Mouse (Mus musculus) ovary, postnatal 10 days (tissue): Measurements from ENCODE around the gene Scml4.

Experiments used
- DNase-seq: peaks from one replicate; pipeline ENCODE4 v3.0.0; 2022; ENCODE audit warnings: low spot score

Gene Scml4

DNA sequence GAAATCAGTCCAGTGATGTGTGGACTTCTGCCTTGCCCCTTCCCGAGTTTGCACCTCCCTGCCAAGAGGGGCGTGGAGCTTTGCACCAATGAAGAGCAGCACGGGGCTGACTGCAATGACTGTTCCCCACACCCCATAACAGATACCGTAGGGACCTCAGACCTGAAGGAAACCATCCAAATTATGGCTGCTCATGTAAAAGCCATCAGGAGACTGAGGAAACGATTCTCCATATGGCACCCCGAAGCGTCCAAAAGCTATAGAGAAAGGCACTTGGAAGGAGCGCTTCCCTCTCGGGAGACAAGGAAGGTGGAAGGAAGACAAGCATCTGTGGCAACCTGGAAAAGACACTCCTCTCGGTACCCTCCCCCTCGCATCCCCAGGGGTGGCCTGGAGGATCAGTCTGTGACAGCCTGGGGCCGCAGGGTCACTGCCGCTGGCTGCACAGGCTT lies 134.2 kb downstream of the Scml4 start:
- no peak for DNase-seq

DNA sequence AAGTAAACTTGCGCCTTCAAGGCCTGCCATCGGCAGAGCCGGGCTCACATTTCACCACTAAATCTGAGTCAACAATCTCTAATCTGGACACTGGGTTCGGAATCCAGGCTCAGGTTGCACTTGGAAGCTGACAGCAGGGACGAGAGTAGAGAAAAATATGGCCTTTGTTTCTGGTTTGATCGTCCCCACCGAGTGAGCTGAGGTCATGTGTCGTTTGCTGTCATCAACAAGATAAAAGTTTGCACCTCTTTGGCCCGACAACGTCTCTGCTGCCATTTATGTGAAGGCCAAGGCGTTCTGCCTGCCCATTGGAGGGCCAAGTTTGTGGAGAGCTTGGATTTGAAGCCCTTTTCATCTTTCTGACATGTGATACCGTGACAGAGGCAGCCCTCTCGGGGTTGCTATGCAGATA lies 135.3 kb downstream of the Scml4 start:
- DNase-seq, result no peak

DNA sequence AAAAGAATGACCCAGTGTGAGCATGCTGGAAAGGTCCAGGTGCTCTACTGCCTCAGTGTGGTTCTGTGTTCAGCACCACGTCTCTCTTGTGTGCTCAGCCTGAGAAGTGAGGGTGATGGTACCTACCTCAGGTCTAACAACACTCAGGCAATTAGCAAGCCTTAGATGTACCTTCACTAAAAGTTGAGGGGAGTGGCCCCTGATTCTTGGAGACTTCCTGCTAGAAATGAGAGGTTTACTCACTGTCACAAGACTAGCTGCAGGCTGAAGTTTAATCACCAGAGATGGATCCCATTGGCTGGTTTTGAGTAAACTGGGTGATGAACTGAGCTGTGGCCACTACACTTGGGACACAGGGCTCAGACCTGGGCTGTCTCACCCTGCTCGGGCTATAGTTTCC lies 137.1 kb downstream of the Scml4 start:
- no peak for DNase-seq

DNA sequence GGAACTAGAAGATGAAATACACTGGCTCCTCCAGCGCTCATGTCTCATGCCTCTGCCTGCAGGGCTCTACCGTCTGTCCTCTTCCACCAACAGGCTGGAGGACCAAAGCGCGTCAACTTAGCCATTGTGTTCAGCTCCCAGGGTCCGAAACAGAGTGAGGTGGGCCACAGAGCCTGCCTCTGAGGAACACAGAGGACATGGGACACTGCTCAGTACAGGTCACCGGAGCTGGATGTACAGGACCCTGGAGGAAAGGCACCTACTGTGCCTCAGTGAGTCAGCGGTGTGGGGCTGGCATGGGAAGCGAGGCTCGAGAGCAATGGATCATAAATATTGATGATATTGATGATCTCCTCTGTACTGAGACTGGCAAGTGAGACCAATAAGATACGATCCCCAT lies 139.2 kb downstream of the Scml4 start:
- no peak for DNase-seq

DNA sequence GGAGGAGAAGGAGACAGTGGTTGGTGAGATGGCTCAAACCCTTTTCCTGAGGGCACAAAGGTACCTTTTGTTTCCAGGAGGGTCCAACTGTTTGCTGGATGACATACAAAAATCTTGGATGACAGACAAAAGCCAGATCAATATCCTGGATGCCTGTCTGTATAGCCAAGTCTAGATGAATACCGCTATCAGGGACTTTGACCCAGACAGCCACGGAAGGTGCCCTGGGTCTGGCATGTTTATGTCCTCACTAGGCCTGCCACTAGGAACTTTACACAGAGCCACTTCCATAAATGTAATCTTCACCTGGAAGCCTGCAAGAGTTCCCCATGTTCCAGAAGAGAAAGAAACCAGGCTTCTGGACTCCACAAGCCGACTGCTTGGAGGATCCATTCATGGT lies 141.3 kb downstream of the Scml4 start:
- no peak for DNase-seq

DNA sequence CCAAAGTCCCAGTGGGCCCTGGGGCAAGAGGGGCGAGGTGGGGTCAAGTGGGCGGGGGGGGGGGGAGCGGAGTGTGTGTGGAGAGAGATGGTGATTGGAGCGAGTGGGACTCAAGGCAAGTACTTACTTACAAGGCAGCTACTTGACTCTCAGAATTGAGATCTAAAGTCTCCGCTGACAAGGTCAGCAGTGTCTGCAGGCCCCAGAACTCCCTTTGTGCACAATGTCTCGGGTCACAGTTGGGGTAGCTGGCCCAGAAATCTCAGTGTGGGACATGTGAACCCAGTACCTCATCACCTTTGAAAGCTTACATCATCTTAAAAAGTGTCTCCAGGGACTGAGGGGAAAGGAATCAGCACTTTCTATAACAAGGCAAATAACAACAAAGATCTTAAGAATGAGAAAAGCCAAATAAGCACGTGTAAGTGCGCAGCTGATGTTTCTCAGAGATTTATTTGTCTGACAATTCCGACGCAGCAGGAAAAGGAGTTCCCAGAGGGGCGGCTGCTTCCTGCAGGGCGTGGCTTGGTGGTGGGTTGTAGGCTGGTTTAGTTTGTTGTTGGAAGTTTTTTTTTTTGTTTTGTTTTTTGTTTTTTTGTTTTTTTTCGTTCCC lies 142.0 kb downstream of the Scml4 start:
- DNase-seq, result no peak

DNA sequence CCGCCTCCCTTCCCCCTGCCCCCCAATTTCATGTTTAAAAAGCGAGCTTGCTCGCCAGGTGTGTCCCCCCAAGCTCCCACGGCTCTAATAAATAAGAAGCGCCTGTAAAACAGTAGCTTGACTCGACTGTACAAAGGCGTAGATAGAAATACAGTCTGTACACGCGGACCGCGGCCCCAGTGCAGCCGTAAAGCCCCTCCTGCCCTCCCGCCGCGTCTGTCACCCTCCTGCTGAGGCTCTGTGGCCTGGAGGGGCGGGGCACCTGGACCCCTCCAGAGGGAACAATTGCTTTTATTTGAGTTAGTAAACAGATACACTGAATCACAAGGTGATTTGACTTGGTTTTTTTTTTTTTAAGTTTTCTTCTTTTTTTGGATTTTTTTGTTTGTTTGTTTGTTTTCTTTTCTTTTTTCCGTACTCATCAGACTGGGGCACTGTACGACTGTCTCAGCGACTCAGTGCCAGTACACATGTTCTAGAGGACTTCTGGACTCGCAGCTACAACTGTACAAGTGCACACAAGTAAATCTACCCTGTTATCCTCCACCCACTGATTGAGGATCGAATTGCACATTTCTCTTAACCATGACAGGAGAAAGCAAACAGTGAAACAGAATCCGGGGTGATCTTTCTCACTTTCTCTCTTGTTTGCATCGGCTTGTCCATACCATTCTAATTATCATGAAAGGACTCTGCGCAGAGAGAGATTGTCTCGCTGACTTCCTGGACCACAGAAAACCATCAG lies 142.7 kb downstream of the Scml4 start:
- DNase-seq, result no peak

DNA sequence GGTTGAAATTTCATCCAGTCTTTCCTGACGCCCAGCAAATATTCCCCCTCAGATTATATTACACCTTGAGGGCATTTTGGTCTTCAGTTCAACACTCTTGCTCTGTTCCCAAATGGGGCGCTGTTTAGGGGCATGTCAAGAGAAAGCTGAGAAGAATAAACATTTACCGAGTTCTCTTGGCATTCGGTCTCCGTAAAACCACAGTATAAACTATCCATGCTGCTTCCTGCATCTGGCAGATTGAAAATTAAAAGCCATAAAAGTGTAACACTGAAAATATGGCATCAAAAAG lies 143.2 kb downstream of the Scml4 start:
- DNase-seq, result no peak

DNA sequence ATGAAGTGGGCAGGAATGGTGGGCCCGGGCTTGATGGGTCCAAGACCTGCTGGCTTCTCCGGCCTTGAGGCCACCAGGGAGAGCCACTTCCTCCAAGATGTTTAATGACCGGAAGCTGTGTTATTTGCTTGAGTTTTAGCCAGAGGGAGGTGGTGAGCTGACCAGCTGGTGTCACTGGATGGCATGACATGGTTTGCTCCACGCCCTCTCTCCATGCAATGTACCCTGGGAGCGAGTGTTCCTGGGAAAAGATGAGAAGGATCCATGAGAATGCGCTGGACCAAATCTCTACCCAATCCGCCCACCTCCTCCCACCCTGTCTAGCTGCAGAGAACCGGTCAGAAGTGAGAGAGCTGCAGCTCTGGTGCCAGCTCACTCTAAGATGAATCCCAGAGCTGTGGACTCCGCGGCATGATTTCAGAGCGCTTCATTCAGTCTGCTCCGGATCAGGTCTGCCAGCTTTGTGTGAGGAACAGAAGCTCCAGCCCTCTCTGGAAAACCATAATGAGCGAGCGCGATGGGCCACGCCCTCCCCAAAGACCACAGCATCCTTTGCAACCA lies 144.1 kb downstream of the Scml4 start:
- no peak for DNase-seq

DNA sequence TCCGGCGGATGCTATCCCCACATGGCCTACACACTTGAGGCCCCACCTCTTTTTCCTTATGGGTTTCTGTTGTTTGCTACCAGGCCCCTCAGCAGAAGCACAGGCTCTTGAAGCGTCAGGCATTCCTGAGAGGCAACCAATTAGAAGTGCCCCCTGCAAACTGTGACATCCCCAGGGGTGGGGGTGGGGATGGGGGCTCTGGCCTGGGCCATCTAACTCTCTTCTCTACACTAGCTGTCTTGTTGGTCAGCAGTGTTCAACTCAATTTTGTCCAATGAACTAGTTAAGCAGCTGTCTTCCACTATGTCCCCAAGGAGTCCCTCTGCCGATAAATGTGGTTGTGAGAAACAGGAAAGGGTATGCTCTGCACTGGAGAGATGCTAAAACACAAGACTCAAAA lies 144.9 kb downstream of the Scml4 start:
- no peak for DNase-seq

DNA sequence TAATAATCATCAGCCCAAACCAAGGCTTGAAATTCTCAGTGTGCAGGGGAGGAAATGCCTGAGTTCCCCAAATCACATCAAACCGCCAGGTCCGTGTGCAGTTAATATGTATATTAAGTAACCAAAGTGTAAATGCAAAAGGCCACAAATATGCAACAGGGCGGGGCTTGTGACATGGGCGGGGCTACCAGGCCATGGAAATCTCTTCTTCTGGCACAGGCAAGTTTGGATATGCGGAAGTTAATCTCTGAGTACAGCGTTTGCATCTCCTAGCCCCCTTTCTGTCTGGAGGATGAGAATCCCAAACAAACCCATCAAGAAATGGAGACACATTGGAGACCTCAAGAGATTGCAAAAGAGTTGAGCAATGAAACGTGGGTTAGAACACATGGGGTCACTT lies 145.5 kb downstream of the Scml4 start:
- no peak for DNase-seq

DNA sequence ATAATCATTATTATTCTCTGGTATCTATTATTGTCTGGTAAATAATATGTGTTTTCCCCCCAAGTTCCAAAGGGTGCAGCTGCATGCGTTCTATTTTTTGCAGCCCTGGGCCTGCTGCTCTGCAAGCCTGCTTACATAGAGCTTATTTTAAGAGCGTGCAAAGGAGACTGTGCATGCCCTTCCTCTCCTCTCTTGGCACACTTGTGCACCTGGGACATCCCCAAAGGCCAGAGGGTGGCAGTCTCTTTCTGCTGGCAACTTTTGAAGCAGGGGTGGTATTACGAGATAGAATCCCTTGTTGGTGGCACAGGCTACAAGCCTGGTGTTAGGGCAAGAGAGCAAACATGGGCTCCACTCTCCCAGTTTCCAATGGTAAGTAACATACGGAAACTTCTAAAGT lies 146.4 kb downstream of the Scml4 start:
- DNase-seq, result no peak

DNA sequence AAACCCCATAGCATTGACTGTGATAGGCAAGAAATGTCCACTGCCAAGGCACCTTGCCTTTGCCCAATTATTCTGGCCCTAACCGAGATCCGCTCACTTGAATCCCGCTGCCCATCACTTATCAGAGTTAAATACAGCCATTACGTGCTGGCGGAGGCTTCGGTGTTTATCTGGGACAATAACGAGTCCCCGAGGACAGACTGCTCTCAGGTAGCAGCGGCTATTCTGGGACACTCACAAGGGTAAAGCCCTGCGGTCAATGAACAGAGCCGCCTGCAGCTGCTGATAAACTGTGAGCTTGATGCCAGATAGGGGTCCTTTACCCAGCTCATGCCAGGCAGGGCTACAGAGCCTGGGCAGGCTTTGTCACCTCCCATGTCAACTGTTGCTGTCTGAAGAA lies 147.9 kb downstream of the Scml4 start:
- no peak for DNase-seq
